Mouse (Mus musculus) cerebellum, adult 2 months (tissue): ENCODE data around the gene Foxd1. TPM values are rescaled to one million over a fixed set of nuclear protein-coding genes. Genes with fewer than 3 reads are reported as not detected.

Experiments used
- DNase-seq, 2 experiments: peaks; one replicate each; pipeline ENCODE4 v3.0.0; 2021
- H3K27ac ChIP-seq: fragments of 200-500 bp; 2 replicates; pipeline ENCODE4 v1.5.1; 2012; ENCODE audit warnings: low read length, control low read depth, inconsistent platforms; ENCODE audit not compliant: insufficient read depth
- H3K27me3 ChIP-seq: fragments of 200-500 bp; 2 replicates; pipeline ENCODE4 v1.6.1; 2012; ENCODE audit warnings: inconsistent platforms, mild to moderate bottlenecking, low read length, moderate library complexity; ENCODE audit not compliant: control insufficient read depth, insufficient read depth
- H3K4me1 ChIP-seq: fragments of 200-500 bp; 2 replicates; pipeline ENCODE4 v1.6.1; 2011; ENCODE audit warnings: low read length; ENCODE audit not compliant: control insufficient read depth, insufficient read depth
- H3K4me3 ChIP-seq: fragments of 200-500 bp; replicated peaks from 2 replicates; pipeline ENCODE3; 2011; ENCODE audit warnings: mild to moderate bottlenecking, low read depth, low read length, control low read depth; ENCODE audit not compliant: insufficient read depth
- CTCF ChIP-seq: fragments of 200-500 bp; IDR thresholded peaks from 2 replicates; pipeline ENCODE4 v1.5.1; 2011; ENCODE audit warnings: low read depth, mild to moderate bottlenecking, control low read depth, low read length, moderate library complexity, borderline replicate concordance; ENCODE audit not compliant: insufficient read depth
- POLR2A ChIP-seq: fragments of 200-500 bp; IDR thresholded peaks from 2 replicates; pipeline ENCODE4 v1.6.1; 2011; ENCODE audit warnings: low read length, control low read depth, borderline replicate concordance; ENCODE audit not compliant: insufficient read depth
- WGBS: fragments of 180-500 bp; shearing (Covaris S2); methylation state at CpG from one replicate; pipeline ENCODE4 v1.1.7; 2018; 5-methylcytosine and 5-hydroxymethylcytosine counted together
- polyA plus RNA-seq: library from polyadenylated mRNA; depleted of rRNA; stranded (reverse); fragments of >200 nt; gene quantifications from 2 replicates; pipeline ENCODE4 v1.2.3, GENCODE M21; 2012

Gene Foxd1
- polyA plus RNA-seq, 1 experiment, result 0.49 TPM

- no peak for DNase-seq
- peak overlapping the region; percentile 77 for H3K4me3 ChIP-seq
- H3K27me3 ChIP-seq, result no peaks in the 10 kb centered on the region
- H3K27ac ChIP-seq, result no peak overlapping the region
- H3K4me1 ChIP-seq, result no peaks in the 10 kb centered on the region
- TF ChIP-seq POLR2A, result no peak
- no peak for TF ChIP-seq CTCF
- under 1% methylated on average over 17 of the region's 17 CpGs for WGBS
Measured at GRCm38 (mm10) chr13:98316140-98316479, 37.9 kb upstream of the Foxd1 start.

- peak; percentile 54; the same call in 1 of the 2 replicates for TF ChIP-seq POLR2A
- TF ChIP-seq CTCF, result no peak
- under 1% methylated on average over 79 of the region's 90 CpGs for WGBS
Measured at GRCm38 (mm10) chr13:98316480-98317245, 37.4 kb upstream of the Foxd1 start, which contains the start of gene Btf3. Btf3 (minus strand) TSS chr13:98317006.

GRCm38 (mm10) chr13:98317246-98317677 lies 36.8 kb upstream of the Foxd1 start:
- Histone ChIP-seq H3K27ac (peak overlapping the region; percentile 67), H3K4me3 (peak overlapping the region; percentile 77), H3K4me1 (no peaks in the 10 kb centered on the region), H3K27me3 (no peaks in the 10 kb centered on the region)
- 1% methylated on average over 16 of the region's 16 CpGs for WGBS
- TF ChIP-seq POLR2A (no peak), CTCF (no peak)
- no peak for DNase-seq

More at GRCm38 (mm10) chr13:98316480-98317245, 37.4 kb upstream of the Foxd1 start, which contains the start of gene Btf3:
- Histone ChIP-seq H3K4me1 (no peaks in the 10 kb centered on the region), H3K27me3 (no peaks in the 10 kb centered on the region), H3K4me3 (peak within 1 kb of the TSS; percentile 77), H3K27ac (peak within 1 kb of the TSS; percentile 67)
- DNase-seq, result peak; percentile 94

- TF ChIP-seq POLR2A, result no peak
- TF ChIP-seq CTCF, result no peak
- Histone ChIP-seq H3K4me3 (no peak overlapping the region), H3K27me3 (no peaks in the 10 kb centered on the region), H3K4me1 (no peaks in the 10 kb centered on the region), H3K27ac (no peak overlapping the region)
- no peak for DNase-seq
- 83% methylated on average over 6 of the region's 6 CpGs for WGBS
Measured at GRCm38 (mm10) chr13:98317911-98318310, 36.1 kb upstream of the Foxd1 start.

GRCm38 (mm10) chr13:98325034-98325433 lies 29.0 kb upstream of the Foxd1 start:
- 36% methylated on average over 11 of the region's 11 CpGs for WGBS

GRCm38 (mm10) chr13:98332106-98332505 lies 21.9 kb upstream of the Foxd1 start:
- DNase-seq, result no peak
- H3K4me1 ChIP-seq, result no peaks in the 10 kb centered on the region
- WGBS, result 32% methylated on average over 2 of the region's 2 CpGs
- H3K27ac ChIP-seq, result no peak overlapping the region
- TF ChIP-seq POLR2A (no peak), CTCF (no peak)
- H3K4me3 ChIP-seq, result no peak overlapping the region
- no peaks in the 10 kb centered on the region for H3K27me3 ChIP-seq

More at GRCm38 (mm10) chr13:98325034-98325433, 29.0 kb upstream of the Foxd1 start:
- no peak for DNase-seq
- H3K4me1 ChIP-seq, result no peaks in the 10 kb centered on the region
- TF ChIP-seq CTCF, result no peak
- TF ChIP-seq POLR2A, result no peak
- no peaks in the 10 kb centered on the region for H3K27me3 ChIP-seq
- H3K27ac ChIP-seq, result no peak overlapping the region
- no peak overlapping the region for H3K4me3 ChIP-seq

GRCm38 (mm10) chr13:98336205-98336604 lies 17.8 kb upstream of the Foxd1 start:
- H3K27me3 ChIP-seq, result no peaks in the 10 kb centered on the region
- H3K4me3 ChIP-seq, result no peak overlapping the region
- DNase-seq, result no peak
- TF ChIP-seq CTCF (no peak), POLR2A (no peak)
- H3K27ac ChIP-seq, result no peak overlapping the region
- 98% methylated on average over 1 of the region's 1 CpGs for WGBS
- H3K4me1 ChIP-seq, result no peaks in the 10 kb centered on the region

- Histone ChIP-seq H3K27ac (no peak overlapping the region), H3K4me3 (no peak overlapping the region), H3K27me3 (no peaks in the 10 kb centered on the region), H3K4me1 (no peaks in the 10 kb centered on the region)
- 68% methylated on average over 5 of the region's 5 CpGs for WGBS
- DNase-seq, result no peak
- TF ChIP-seq CTCF, result no peak
- no peak for TF ChIP-seq POLR2A
Measured at GRCm38 (mm10) chr13:98340506-98340905, 13.5 kb upstream of the Foxd1 start.
